Mouse (Mus musculus) liver, embryonic 11.5 days (tissue): ENCODE measurements around the gene Ptprg. TPM values are rescaled to one million over a fixed set of nuclear protein-coding genes. Genes with fewer than 3 reads are reported as not detected.
"Not testable (repeated sequence)": the region's sequence is repeated elsewhere in the genome, so short reads cannot be mapped to it uniquely, and the experiment has no call there.

ENCODE experiments used
- ATAC-seq: fragments of 200-750 bp; cut with Nextera tagmentation; replicated peaks from 2 replicates; pipeline ENCODE4 v1.8.0; 2017; ENCODE audit warnings: moderate number of reproducible peaks, mild to moderate bottlenecking, moderate TSS enrichment, moderate library complexity; ENCODE audit not compliant: low FRiP score
- DNase-seq: peaks from one replicate; pipeline ENCODE4 v3.0.0-alpha.2; 2017; ENCODE audit warnings: low spot score
- H3K27ac ChIP-seq: fragments of 300-500 bp; sonication (generic); 2 replicates; pipeline ENCODE4 v1.5.1; 2014; ENCODE audit warnings: mild to moderate bottlenecking, low read depth, low read length, control low read depth
- H3K27me3 ChIP-seq: fragments of 300-500 bp; sonication (generic); replicated peaks from 2 replicates; pipeline ENCODE4 v1.6.1; 2014; ENCODE audit warnings: low read length, mixed read lengths; ENCODE audit not compliant: control insufficient read depth, insufficient read depth
- H3K36me3 ChIP-seq: fragments of 300-500 bp; sonication (generic); 2 replicates; pipeline ENCODE4 v1.6.1; 2014; ENCODE audit warnings: mild to moderate bottlenecking, low read length, moderate library complexity, mixed read lengths; ENCODE audit not compliant: control insufficient read depth, insufficient read depth
- H3K4me1 ChIP-seq: fragments of 300-500 bp; sonication (generic); replicated peaks from 2 replicates; pipeline ENCODE4 v1.6.1; 2014; ENCODE audit warnings: low read length, mixed read lengths; ENCODE audit not compliant: control insufficient read depth, insufficient read depth
- H3K4me2 ChIP-seq: fragments of 300-500 bp; sonication (generic); 2 replicates; pipeline ENCODE4 v1.6.1; 2014; ENCODE audit warnings: mild to moderate bottlenecking, control low read depth, moderate library complexity
- H3K4me3 ChIP-seq: fragments of 300-500 bp; sonication (generic); 2 replicates; pipeline ENCODE4 v1.5.1; 2014; ENCODE audit warnings: low read depth, low read length, control low read depth
- H3K9ac ChIP-seq: fragments of 300-500 bp; sonication (generic); 2 replicates; pipeline ENCODE4 v1.6.1; 2014; ENCODE audit warnings: low read depth, low read length, control low read depth
- H3K9me3 ChIP-seq: fragments of 300-500 bp; sonication (generic); 2 replicates; pipeline ENCODE4 v1.6.1; 2016; ENCODE audit warnings: low read length, inconsistent platforms, mixed read lengths; ENCODE audit not compliant: control insufficient read depth
- WGBS: fragments of 180-500 bp; shearing (Covaris S2); extraction: QIAGEN DNeasy Blood & Tissue Kit; methylation state at CpG from one replicate; pipeline ENCODE4 v1.1.7; 2014; 5-methylcytosine and 5-hydroxymethylcytosine counted together
- polyA plus RNA-seq: library from polyadenylated mRNA; unstranded; fragments of >200 nt; fragmentation: Nextera tagmentation; extraction: Ambion mirVana; gene quantifications from 2 replicates; pipeline ENCODE4 v1.2.1, GENCODE M21; 2014

Gene Ptprg
- polyA plus RNA-seq, 1 experiment from 2014 or later: 8.6 TPM

DNA sequence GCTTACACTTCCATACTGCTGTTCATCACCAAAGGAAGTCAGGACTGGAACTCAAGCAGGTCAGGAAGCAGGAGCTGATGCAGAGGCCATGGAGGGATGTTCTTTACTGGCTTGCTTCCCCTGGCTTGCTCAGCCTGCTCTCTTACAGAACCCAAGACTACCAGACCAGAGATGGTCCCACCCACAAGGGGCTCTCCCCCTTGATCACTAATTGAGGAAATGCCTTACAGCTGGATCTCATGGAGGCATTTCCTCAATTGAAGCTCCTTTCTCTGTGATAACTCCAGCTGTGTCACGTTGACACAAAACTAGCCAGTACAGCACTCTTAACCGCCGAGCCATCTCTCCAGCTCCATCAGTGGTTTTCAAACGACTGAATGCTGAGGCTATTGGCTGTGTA is 261.5 kb downstream of the Ptprg start:
- not testable (repeated sequence) for H3K9ac ChIP-seq

GRCm38 (mm10) chr14:11817236-11817635 is 263.9 kb downstream of the Ptprg start:
- DNase-seq (no peak), ATAC-seq (no peak)
- Histone ChIP-seq H3K27ac (no peak overlapping the region), H3K4me3 (no peak overlapping the region), H3K27me3 (no peaks in the 10 kb centered on the region), H3K36me3 (no peaks in the 10 kb centered on the region), H3K4me1 (no peaks in the 10 kb centered on the region), H3K4me2 (no peak overlapping the region), H3K9ac (no peak overlapping the region), H3K9me3 (no peaks in the 10 kb centered on the region)
- WGBS: 74% methylated on average over 6 of the region's 6 CpGs

More for the DNA sequence above, 261.5 kb downstream of the Ptprg start:
- H3K4me2 ChIP-seq, H3K27ac ChIP-seq, H3K36me3 ChIP-seq, ATAC-seq, H3K4me3 ChIP-seq, DNase-seq, H3K9me3 ChIP-seq, H3K27me3 ChIP-seq, H3K4me1 ChIP-seq: not testable (repeated sequence)
- WGBS: 48% methylated on average over 4 of the region's 4 CpGs

GRCm38 (mm10) chr14:11818054-11818453 is 264.7 kb downstream of the Ptprg start:
- H3K27me3 ChIP-seq: no peaks in the 10 kb centered on the region
- ATAC-seq (no peak), DNase-seq (no peak)
- H3K4me1 ChIP-seq: no peaks in the 10 kb centered on the region
- WGBS: 81% methylated on average over 3 of the region's 3 CpGs
- H3K9me3 ChIP-seq: no peaks in the 10 kb centered on the region
- H3K4me2 ChIP-seq: no peak overlapping the region
- H3K9ac ChIP-seq: no peak overlapping the region
- H3K36me3 ChIP-seq: no peaks in the 10 kb centered on the region
- H3K27ac ChIP-seq: no peak overlapping the region
- H3K4me3 ChIP-seq: no peak overlapping the region

DNA sequence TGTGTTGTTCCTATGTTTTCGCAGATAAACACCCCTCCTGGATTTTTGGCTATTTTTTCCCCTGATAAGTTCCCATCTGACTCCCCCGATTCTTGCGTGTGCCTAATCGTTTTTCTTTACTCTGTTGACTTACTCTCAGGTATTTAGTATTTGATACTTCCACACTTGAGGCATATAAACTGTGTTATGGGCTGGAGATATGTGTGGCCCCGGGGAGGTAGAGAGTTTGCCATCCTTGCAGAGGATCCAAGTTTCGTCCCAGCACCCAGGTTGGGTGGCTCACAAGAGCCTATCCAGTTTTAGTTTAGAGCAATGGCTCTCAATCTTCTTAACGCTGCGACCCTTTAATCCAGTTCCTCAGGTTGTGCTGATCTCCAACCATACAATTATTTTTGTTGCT is 265.4 kb downstream of the Ptprg start:
- Histone ChIP-seq H3K4me3 (no peak overlapping the region), H3K4me1 (no peaks in the 10 kb centered on the region), H3K4me2 (no peak overlapping the region), H3K27me3 (no peaks in the 10 kb centered on the region), H3K27ac (no peak overlapping the region), H3K9ac (no peak overlapping the region), H3K9me3 (no peaks in the 10 kb centered on the region), H3K36me3 (no peaks in the 10 kb centered on the region)
- WGBS: 84% methylated on average over 8 of the region's 8 CpGs
- no peak for ATAC-seq
- DNase-seq: no peak

- ATAC-seq (no peak), DNase-seq (no peak)
- H3K9ac ChIP-seq: no peak overlapping the region
- H3K36me3 ChIP-seq: no peaks in the 10 kb centered on the region
- H3K4me1 ChIP-seq: no peaks in the 10 kb centered on the region
- no peaks in the 10 kb centered on the region for H3K9me3 ChIP-seq
- H3K4me3 ChIP-seq: no peak overlapping the region
- 89% methylated on average over 2 of the region's 2 CpGs for WGBS
- H3K27ac ChIP-seq: no peak overlapping the region
- no peak overlapping the region for H3K4me2 ChIP-seq
- no peaks in the 10 kb centered on the region for H3K27me3 ChIP-seq
Measured at GRCm38 (mm10) chr14:11819326-11819725, 266.0 kb downstream of the Ptprg start.

- ATAC-seq (no peak), DNase-seq (no peak)
- no peak overlapping the region for H3K27ac ChIP-seq
- no peaks in the 10 kb centered on the region for H3K9me3 ChIP-seq
- H3K36me3 ChIP-seq: no peaks in the 10 kb centered on the region
- no peak overlapping the region for H3K4me2 ChIP-seq
- no peaks in the 10 kb centered on the region for H3K27me3 ChIP-seq
- no peak overlapping the region for H3K4me3 ChIP-seq
- no peaks in the 10 kb centered on the region for H3K4me1 ChIP-seq
- 59% methylated on average over 7 of the region's 7 CpGs for WGBS
- no peak overlapping the region for H3K9ac ChIP-seq
Measured at GRCm38 (mm10) chr14:11822830-11823700, 269.7 kb downstream of the Ptprg start.

- no peaks in the 10 kb centered on the region for H3K27me3 ChIP-seq
- ATAC-seq (no peak), DNase-seq (no peak)
- H3K4me2 ChIP-seq: no peak overlapping the region
- WGBS: 82% methylated on average over 6 of the region's 6 CpGs
- no peaks in the 10 kb centered on the region for H3K4me1 ChIP-seq
- H3K9ac ChIP-seq: no peak overlapping the region
- H3K4me3 ChIP-seq: no peak overlapping the region
- H3K9me3 ChIP-seq: no peaks in the 10 kb centered on the region
- no peak overlapping the region for H3K27ac ChIP-seq
- no peaks in the 10 kb centered on the region for H3K36me3 ChIP-seq
Measured at GRCm38 (mm10) chr14:11823701-11824095, 270.4 kb downstream of the Ptprg start.

GRCm38 (mm10) chr14:11824915-11825314 is 271.6 kb downstream of the Ptprg start:
- Histone ChIP-seq H3K4me2 (no peak overlapping the region), H3K4me1 (no peaks in the 10 kb centered on the region)
- no peak for DNase-seq

DNA sequence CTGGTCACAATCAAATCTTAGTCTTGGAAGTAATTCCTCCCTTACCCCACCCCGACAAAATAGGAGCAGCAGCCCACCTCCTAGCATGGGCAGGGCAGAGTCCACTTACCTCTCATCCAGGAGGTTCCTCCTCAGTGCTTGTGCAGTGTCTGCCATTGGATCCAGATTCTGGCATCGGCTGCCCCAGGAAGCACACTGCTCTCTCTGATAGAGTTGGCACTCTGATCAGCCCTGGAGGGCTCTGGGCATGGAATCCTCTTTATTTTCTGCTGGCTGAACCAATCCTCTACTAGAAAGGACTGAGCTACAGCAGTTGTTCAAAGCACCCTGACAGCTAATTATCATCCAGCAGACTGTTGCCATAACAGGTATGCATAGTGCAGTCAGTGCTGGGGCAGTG is 272.2 kb downstream of the Ptprg start:
- Histone ChIP-seq H3K4me1 (no peaks in the 10 kb centered on the region), H3K4me3 (no peak overlapping the region), H3K9me3 (no peaks in the 10 kb centered on the region), H3K36me3 (no peaks in the 10 kb centered on the region), H3K4me2 (no peak overlapping the region), H3K27ac (no peak overlapping the region), H3K27me3 (no peaks in the 10 kb centered on the region), H3K9ac (no peak overlapping the region)
- WGBS: 75% methylated on average over 2 of the region's 2 CpGs
- no peak for ATAC-seq
- no peak for DNase-seq

More at GRCm38 (mm10) chr14:11824915-11825314, 271.6 kb downstream of the Ptprg start:
- Histone ChIP-seq H3K9me3 (no peaks in the 10 kb centered on the region), H3K27me3 (no peaks in the 10 kb centered on the region), H3K4me3 (no peak overlapping the region), H3K27ac (no peak overlapping the region), H3K9ac (no peak overlapping the region), H3K36me3 (no peaks in the 10 kb centered on the region)
- no peak for ATAC-seq
- 86% methylated on average over 8 of the region's 8 CpGs for WGBS
